ENCODE assay signal across 8 mouse cellular contexts in the genomic region with DNA sequence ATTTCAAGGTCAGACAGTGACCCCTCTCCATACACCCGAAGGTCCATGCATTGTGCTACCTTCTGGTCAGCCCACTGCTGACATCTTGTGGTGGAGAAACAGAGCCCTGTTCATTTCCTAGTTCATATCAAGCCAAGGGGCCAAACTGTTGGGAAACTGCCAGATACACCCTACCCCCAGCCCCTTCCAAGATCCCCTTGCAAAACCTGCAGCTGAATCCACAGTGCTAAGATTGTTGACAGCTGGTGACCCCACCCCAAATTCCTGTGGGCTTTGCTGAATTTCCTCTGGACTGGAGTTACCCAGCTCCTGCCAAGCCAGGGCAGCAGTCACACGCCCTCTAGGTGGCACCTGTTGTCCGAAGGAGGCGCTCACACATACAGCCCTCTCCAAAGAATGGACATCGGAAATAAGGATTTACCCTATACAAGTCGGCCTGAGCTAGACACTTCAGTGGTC.
DNase-seq lines count a peak whose midpoint lies in the region; ATAC-seq lines count a peak whose summit lies in the region.

No protein-coding gene starts in this region.

- H3K4me1 ChIP-seq in embryonic facial prominence, embryonic 15.5 days, result peaks cover 7% of the 10 kb centered on the region
- peaks cover 6% of the 10 kb centered on the region; the same call in 1 of the 2 replicates for H3K4me1 ChIP-seq in midbrain, embryonic 16.5 days (ENCODE audit: control insufficient read depth, insufficient read depth, low read length)

- H3K27me3 ChIP-seq in embryonic facial prominence, embryonic 15.5 days, result no peaks in the 10 kb centered on the region
- no peaks in the 10 kb centered on the region for H3K27me3 ChIP-seq in midbrain, embryonic 16.5 days (ENCODE audit: control insufficient read depth, insufficient read depth, low read depth, low read length)

- H3K36me3 ChIP-seq in embryonic facial prominence, embryonic 15.5 days, result no peaks in the 10 kb centered on the region
- H3K36me3 ChIP-seq in midbrain, embryonic 16.5 days (ENCODE audit: control insufficient read depth, insufficient read depth, low read length), result no peaks in the 10 kb centered on the region

- H3K9me3 ChIP-seq in embryonic facial prominence, embryonic 15.5 days (replicated peaks), result no peaks in the 10 kb centered on the region
- H3K9me3 ChIP-seq in midbrain, embryonic 16.5 days (replicated peaks; ENCODE audit: control insufficient read depth, low read length, poor library complexity, severe bottlenecking), result no peaks in the 10 kb centered on the region

- intact Hi-C loops in heart, postnatal 14 days (cut with DNase I), result loop anchor here (5.0 kb wide), 2 partner anchors 145 to 290 kb away; no protein-coding TSS in a partner anchor

- no peak overlapping the region for H3K4me2 ChIP-seq in embryonic facial prominence, embryonic 15.5 days (replicated peaks)
- no peak overlapping the region for H3K4me2 ChIP-seq in midbrain, embryonic 16.5 days (ENCODE audit: low read length)

- 17% methylated on average over 6 of the region's 6 CpGs for WGBS in embryonic facial prominence, embryonic 15.5 days
- WGBS in large intestine, adult 2 months, result 9% methylated on average over 6 of the region's 6 CpGs
- WGBS in midbrain, embryonic 16.5 days, result 15% methylated on average over 6 of the region's 6 CpGs

- no peak overlapping the region for H3K4me3 ChIP-seq in embryonic facial prominence, embryonic 15.5 days (replicated peaks)
- H3K4me3 ChIP-seq in midbrain, embryonic 16.5 days (ENCODE audit: low read depth, low read length), result no peak overlapping the region

- no peak overlapping the region for H3K9ac ChIP-seq in embryonic facial prominence, embryonic 15.5 days
- H3K9ac ChIP-seq in midbrain, embryonic 16.5 days (ENCODE audit: low read depth, low read length), result no peak overlapping the region

- DNase-seq in 3T3-L1 (ENCODE audit: low read depth, low spot score) (peak; percentile 46), MN1 (ENCODE audit: low spot score) (peak; percentile 91)
- DNase-seq in heart, postnatal 14 days, result peak; percentile 53 to 62
- peak; percentile 48 for DNase-seq in large intestine, adult 2 months (ENCODE audit: low read depth, low spot score)
- peak; percentile 42 for DNase-seq in urinary bladder, adult 2 months (ENCODE audit: low spot score)
- DNase-seq in frontal cortex, postnatal 10 days (ENCODE audit: low spot score in 2 of 2), result no peak

- ATAC-seq in embryonic facial prominence, embryonic 15.5 days (ENCODE audit: insufficient number of reproducible peaks, low FRiP score, low TSS enrichment, low read depth), result peak; percentile 50
- ATAC-seq in midbrain, embryonic 16.5 days, result peak; percentile 55; the same call in 1 of the 2 replicates

- H3K27ac ChIP-seq in embryonic facial prominence, embryonic 15.5 days (replicated peaks), result no peak overlapping the region
- H3K27ac ChIP-seq in midbrain, embryonic 16.5 days (ENCODE audit: low read length), result no peak overlapping the region

Comparison
In these comparisons a context has a peak if more than half of its experiments do, and no peak if none do; other contexts are left out.
1. DNase-seq: peak in 3T3-L1 (single experiment), MN1 (single experiment), heart, postnatal 14 days (2 of 2), large intestine, adult 2 months (single experiment) and urinary bladder, adult 2 months (single experiment); none in frontal cortex, postnatal 10 days (0 of 2).